Comparison of ENCODE assay signal across 8 mouse cellular contexts in the genomic region with DNA sequence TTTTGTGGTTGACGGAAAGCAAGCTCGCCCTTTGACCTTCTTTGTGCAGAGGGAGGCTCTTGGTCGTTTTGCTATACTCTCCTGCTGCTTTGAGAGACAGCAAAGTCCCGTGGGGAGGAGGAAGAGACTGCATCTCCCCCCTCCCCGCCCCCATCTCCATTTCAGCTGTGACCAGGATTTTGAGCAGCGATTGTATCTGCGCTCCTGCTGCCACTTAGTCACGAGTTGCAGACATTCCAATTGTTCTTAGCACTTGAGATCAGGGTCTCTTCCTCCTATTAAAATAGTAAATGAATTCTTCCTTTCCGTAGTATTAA. TPM values are rescaled to one million over a fixed set of nuclear protein-coding genes. Genes with fewer than 3 reads are reported as not detected.
A peak's percentile ranks its signal among the peaks of the same experiment; 100 is the strongest.
DNase-seq lines count a peak whose midpoint lies in the region; ATAC-seq lines count a peak whose summit lies in the region.

No protein-coding gene starts in this region.

- no peaks in the 10 kb centered on the region for H3K27me3 ChIP-seq in neural tube, embryonic 11.5 days (ENCODE audit: control insufficient read depth, insufficient read depth, low read length)
- 0 out of 2 replicates have a peak, but pooled peaks cover 4% of the 10 kb centered on the region for H3K27me3 ChIP-seq in limb, embryonic 10.5 days (ENCODE audit: low read depth, poor library complexity, severe bottlenecking)
- H3K27me3 ChIP-seq in stomach, embryonic 14.5 days (ENCODE audit: control insufficient read depth, insufficient read depth, low read length) = no peaks in the 10 kb centered on the region

- no peak for ATAC-seq in cerebellum, adult (ENCODE audit: insufficient number of reproducible peaks, low FRiP score, low TSS enrichment)
- ATAC-seq in neural tube, embryonic 11.5 days (ENCODE audit: insufficient read depth, low FRiP score, low TSS enrichment) = no peak
- no peak for ATAC-seq in stomach, embryonic 14.5 days (ENCODE audit: insufficient number of reproducible peaks, insufficient read depth, low FRiP score, low read depth)

- no peaks in the 10 kb centered on the region for H3K9me3 ChIP-seq in neural tube, embryonic 11.5 days (ENCODE audit: control insufficient read depth, low read length)
- H3K9me3 ChIP-seq in limb, embryonic 10.5 days (replicated peaks) = no peaks in the 10 kb centered on the region
- no peaks in the 10 kb centered on the region for H3K9me3 ChIP-seq in stomach, embryonic 14.5 days (ENCODE audit: control insufficient read depth, low read depth, low read length)

- H3K27ac ChIP-seq in neural tube, embryonic 11.5 days (ENCODE audit: low read depth, low read length) = peak overlapping the region; percentile 62; the same call in 1 of the 2 replicates
- peak overlapping the region; percentile 89; the same call in 1 of the 2 replicates for H3K27ac ChIP-seq in limb, embryonic 10.5 days
- no peak overlapping the region for H3K27ac ChIP-seq in stomach, embryonic 14.5 days (ENCODE audit: low read length)

- WGBS in neural tube, embryonic 11.5 days = 7% methylated on average over 9 of the region's 9 CpGs
- 7% methylated on average over 9 of the region's 9 CpGs for WGBS in limb, embryonic 10.5 days
- 5% methylated on average over 9 of the region's 9 CpGs for WGBS in stomach, embryonic 14.5 days

- DNase-seq in cerebellum, postnatal 14 days = peak; percentile 50 to 57
- peak; percentile 57 for DNase-seq in neural tube, embryonic 11.5 days (ENCODE audit: low spot score)
- no peak for DNase-seq in neural tube, embryonic 10.5 days (ENCODE audit: extremely low spot score, low spot score)
- no peak for DNase-seq in limb, embryonic 10.5 days (ENCODE audit: low spot score)
- no peak for DNase-seq in left cerebral cortex, adult 18-20 months (ENCODE audit: low spot score in 2 of 2)
- DNase-seq in urinary bladder, postnatal 25 days (ENCODE audit: low spot score) = no peak

- peak overlapping the region; percentile 97 for H3K4me2 ChIP-seq in neural tube, embryonic 11.5 days (ENCODE audit: low read depth)
- H3K4me2 ChIP-seq in stomach, embryonic 14.5 days (replicated peaks; ENCODE audit: low read depth, low read length) = peak overlapping the region; percentile 84

- H3K4me1 ChIP-seq in neural tube, embryonic 11.5 days (ENCODE audit: control insufficient read depth, insufficient read depth, low read length) = peaks cover 10% of the 10 kb centered on the region
- H3K4me1 ChIP-seq in limb, embryonic 10.5 days = peaks cover 14% of the 10 kb centered on the region
- peaks cover 5% of the 10 kb centered on the region; the same call in 1 of the 2 replicates for H3K4me1 ChIP-seq in stomach, embryonic 14.5 days (ENCODE audit: control insufficient read depth, insufficient read depth, low read length)

- H3K9ac ChIP-seq in neural tube, embryonic 11.5 days (ENCODE audit: low read length) = peak overlapping the region; percentile 61
- 0 out of 2 replicates have a peak overlapping the region, but pooled peaks have one; percentile 11 for H3K9ac ChIP-seq in stomach, embryonic 14.5 days (replicated peaks; ENCODE audit: low read depth, low read length)

- no peaks in the 10 kb centered on the region for H3K36me3 ChIP-seq in neural tube, embryonic 11.5 days (ENCODE audit: control insufficient read depth, insufficient read depth, low read length)
- no peaks in the 10 kb centered on the region for H3K36me3 ChIP-seq in limb, embryonic 10.5 days
- no peaks in the 10 kb centered on the region for H3K36me3 ChIP-seq in stomach, embryonic 14.5 days (ENCODE audit: control insufficient read depth, insufficient read depth, low read length)

- peak overlapping the region; percentile 79 for H3K4me3 ChIP-seq in neural tube, embryonic 11.5 days (ENCODE audit: low read depth, low read length)
- H3K4me3 ChIP-seq in limb, embryonic 10.5 days = peak overlapping the region; percentile 71
- H3K4me3 ChIP-seq in stomach, embryonic 14.5 days (ENCODE audit: low read depth, low read length) = peak overlapping the region; percentile 79

RNA-seq across cellular contexts. Expression of gene Snx30, which starts 1.2 kb away (rescaled TPM):
- 10.6 and 14.4 TPM in 2 replicates for polyA plus RNA-seq in neural tube, embryonic 11.5 days (2014; fragmentation: Nextera tagmentation; extraction: Ambion mirVana)
- 5.3 and 5.9 TPM in 2 replicates for polyA plus RNA-seq in limb, embryonic 10.5 days (2016; fragmentation: Nextera tagmentation; extraction: Ambion mirVana)
- polyA plus RNA-seq in stomach, embryonic 14.5 days (2014; fragmentation: Nextera tagmentation; extraction: Ambion mirVana) = 8.9 and 10.8 TPM in 2 replicates
- 10 to 100 TPM; 38.7 to 40.8 TPM for total RNA-seq in left cerebral cortex, adult 18-20 months (2021)

RNA-seq across cellular contexts. Expression of gene Inip, which starts 5.4 kb away (rescaled TPM):
- polyA plus RNA-seq in neural tube, embryonic 11.5 days (2014; fragmentation: Nextera tagmentation; extraction: Ambion mirVana) = 90.2 and 95.9 TPM in 2 replicates
- polyA plus RNA-seq in limb, embryonic 10.5 days (2016; fragmentation: Nextera tagmentation; extraction: Ambion mirVana) = 84.8 and 88.9 TPM in 2 replicates
- polyA plus RNA-seq in stomach, embryonic 14.5 days (2014; fragmentation: Nextera tagmentation; extraction: Ambion mirVana) = 55.4 and 57.6 TPM in 2 replicates
- total RNA-seq in left cerebral cortex, adult 18-20 months (2021) = 10 to 100 TPM; 21.7 to 27.0 TPM

Comparison
In these comparisons a context has a peak if more than half of its experiments do, and no peak if none do; other contexts are left out.
1. DNase-seq: peak in cerebellum, postnatal 14 days (2 of 2) and neural tube, embryonic 11.5 days (single experiment); none in neural tube, embryonic 10.5 days (single experiment), limb, embryonic 10.5 days (single experiment), left cerebral cortex, adult 18-20 months (0 of 2) and urinary bladder, postnatal 25 days (single experiment).
2. Peak in every context shown above with its lines, with median percentiles within 50 percentile points of each other: H3K4me3 ChIP-seq.